Mouse (Mus musculus) mouse trophoblast stem cell (cell line): ENCODE results near the gene Vrk1.

ENCODE experiments used
- in situ Hi-C, 2 experiments: fragments of 300-500 bp; cut with MseI, MboI; formaldehyde crosslinking; loops; 2 replicates in 1 of 2; 3 replicates in 1 of 2; pipeline ENCODE4 v1.15.1; 2025

Gene Vrk1

GRCm38 (mm10) chr12:106010065-106010915 is at the start of gene Vrk1:
Vrk1 (plus strand) TSS chr12:106010228.
- in situ Hi-C loops = no loop called here

- in situ Hi-C loops = loop anchor here (5.0 to 10.0 kb wide), 2 partner anchors 106 to 108 kb away; no protein-coding TSS in a partner anchor
These were observed 49.3 kb upstream of the Vrk1 start for GRCm38 (mm10) chr12:105960592-105961330.

- in situ Hi-C loops = loop anchor here (5.0 to 10.0 kb wide), 2 partner anchors 107 to 109 kb away; no protein-coding TSS in a partner anchor
These were observed 48.4 kb upstream of the Vrk1 start for GRCm38 (mm10) chr12:105961667-105962066.

GRCm38 (mm10) chr12:105962103-105963011 is 47.7 kb upstream of the Vrk1 start:
- in situ Hi-C loops = loop anchor here (5.0 to 10.0 kb wide), 2 partner anchors 108 to 110 kb away; no protein-coding TSS in a partner anchor

- in situ Hi-C loops = loop anchor here (5.0 to 10.0 kb wide), 2 partner anchors 108 to 111 kb away; no protein-coding TSS in a partner anchor
These were observed 46.9 kb upstream of the Vrk1 start for GRCm38 (mm10) chr12:105963012-105963572.

GRCm38 (mm10) chr12:105966887-105967637 is 43.0 kb upstream of the Vrk1 start:
- in situ Hi-C loops = loop anchor here in 1 of 2 experiments (10.0 kb wide), 1 partner anchor 112 kb away; no protein-coding TSS in a partner anchor

GRCm38 (mm10) chr12:105967806-105968205 is 42.2 kb upstream of the Vrk1 start:
- in situ Hi-C loops = loop anchor here in 1 of 2 experiments (10.0 kb wide), 1 partner anchor 113 kb away; no protein-coding TSS in a partner anchor

GRCm38 (mm10) chr12:105971182-105971581 is 38.8 kb upstream of the Vrk1 start:
- in situ Hi-C loops = no loop called here

- in situ Hi-C loops = no loop called here
These were observed 37.4 kb upstream of the Vrk1 start for GRCm38 (mm10) chr12:105972673-105973072.

GRCm38 (mm10) chr12:105973691-105974090 is 36.3 kb upstream of the Vrk1 start:
- in situ Hi-C loops = no loop called here

GRCm38 (mm10) chr12:105974107-105974506 is 35.9 kb upstream of the Vrk1 start:
- in situ Hi-C loops = no loop called here

GRCm38 (mm10) chr12:105981121-105981973 is 28.7 kb upstream of the Vrk1 start:
- in situ Hi-C loops = no loop called here

- in situ Hi-C loops = no loop called here
These were observed 28.1 kb upstream of the Vrk1 start for GRCm38 (mm10) chr12:105981974-105982305.

GRCm38 (mm10) chr12:105982598-105982997 is 27.4 kb upstream of the Vrk1 start:
- in situ Hi-C loops = no loop called here

- in situ Hi-C loops = no loop called here
These were observed 26.5 kb upstream of the Vrk1 start for GRCm38 (mm10) chr12:105983499-105983898.

GRCm38 (mm10) chr12:105988434-105988833 is 21.6 kb upstream of the Vrk1 start:
- in situ Hi-C loops = no loop called here

- in situ Hi-C loops = no loop called here
These were observed 17.3 kb upstream of the Vrk1 start for GRCm38 (mm10) chr12:105992756-105993155.

- in situ Hi-C loops = no loop called here
These were observed 16.7 kb upstream of the Vrk1 start for GRCm38 (mm10) chr12:105993356-105993755.

GRCm38 (mm10) chr12:105995940-105996339 is 14.1 kb upstream of the Vrk1 start:
- in situ Hi-C loops = no loop called here
